Mouse (Mus musculus) embryonic fibroblast, embryonic 13.5 days (primary cell): Measurements from ENCODE around the gene Cd247. TPM values are rescaled to one million over a fixed set of nuclear protein-coding genes. Genes with fewer than 3 reads are reported as not detected.

Source experiments
- H3K27ac ChIP-seq: 2 replicates; pipeline ENCODE4 v1.5.1; 2012; ENCODE audit warnings: low read length, control low read depth, inconsistent platforms; ENCODE audit not compliant: insufficient read depth
- H3K4me1 ChIP-seq: 2 replicates; pipeline ENCODE4 v1.6.1; 2011; ENCODE audit warnings: low read length; ENCODE audit not compliant: control insufficient read depth, insufficient read depth
- H3K4me3 ChIP-seq: 2 replicates; pipeline ENCODE4 v1.5.1; 2011; ENCODE audit warnings: mild to moderate bottlenecking, control low read depth, low read length; ENCODE audit not compliant: insufficient read depth
- CTCF ChIP-seq: IDR thresholded peaks from 2 replicates; pipeline ENCODE4 v1.5.1; 2011; ENCODE audit warnings: mild to moderate bottlenecking, control low read depth, low read length, moderate library complexity, borderline replicate concordance; ENCODE audit not compliant: insufficient read depth
- POLR2A ChIP-seq: IDR thresholded peaks from 2 replicates; pipeline ENCODE4 v1.6.1; 2011; ENCODE audit warnings: low read depth, mild to moderate bottlenecking, control low read depth, low read length, moderate library complexity
- polyA plus RNA-seq: library from polyadenylated mRNA; stranded (reverse); fragments of >200 nt; gene quantifications from 2 replicates; pipeline ENCODE4 v1.2.4, GENCODE M21; 2011; ENCODE audit warnings: low read depth; ENCODE audit not compliant: missing spikeins, insufficient read length

Cd247 gene
- polyA plus RNA-seq, 1 experiment, result not detected

- no peak overlapping the region for H3K27ac ChIP-seq
These were observed 28.8 kb downstream of the Cd247 start for GRCm38 (mm10) chr1:165817264-165817663.

GRCm38 (mm10) chr1:165818145-165818860, 29.8 kb downstream of the Cd247 start:
- peaks cover 3% of the 10 kb centered on the region; the same call in 1 of the 2 replicates for H3K4me1 ChIP-seq
- no peak for TF ChIP-seq POLR2A
- TF ChIP-seq CTCF, result no peak
- H3K4me3 ChIP-seq, result no peak overlapping the region
- H3K27ac ChIP-seq, result no peak overlapping the region

More at GRCm38 (mm10) chr1:165817264-165817663, 28.8 kb downstream of the Cd247 start:
- TF ChIP-seq CTCF (no peak), POLR2A (no peak)
- peaks cover 3% of the 10 kb centered on the region; the same call in 1 of the 2 replicates for H3K4me1 ChIP-seq
- H3K4me3 ChIP-seq, result no peak overlapping the region

DNA sequence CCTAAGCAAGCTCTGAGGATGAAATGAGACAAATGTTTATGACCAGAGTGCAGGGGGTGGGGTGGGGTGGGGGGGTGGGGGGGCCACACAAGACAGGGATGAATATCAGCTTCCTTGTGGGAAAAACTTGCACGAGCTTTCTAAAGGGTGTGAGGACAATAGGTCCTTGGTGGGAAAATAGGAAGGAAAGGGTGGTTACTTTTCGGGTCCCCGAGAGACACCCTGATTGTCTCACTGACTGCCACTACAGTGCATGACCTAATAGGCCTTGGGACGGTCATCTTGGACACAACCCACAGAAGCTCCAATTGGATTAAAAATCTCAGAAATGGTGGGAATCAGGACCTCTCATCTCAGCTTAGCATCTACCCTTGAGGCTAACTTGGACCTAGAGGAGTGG, 30.7 kb downstream of the Cd247 start:
- no peak for TF ChIP-seq POLR2A
- no peak for TF ChIP-seq CTCF
- H3K4me1 ChIP-seq, result peaks cover 3% of the 10 kb centered on the region; the same call in 1 of the 2 replicates
- H3K27ac ChIP-seq, result no peak overlapping the region
- no peak overlapping the region for H3K4me3 ChIP-seq

DNA sequence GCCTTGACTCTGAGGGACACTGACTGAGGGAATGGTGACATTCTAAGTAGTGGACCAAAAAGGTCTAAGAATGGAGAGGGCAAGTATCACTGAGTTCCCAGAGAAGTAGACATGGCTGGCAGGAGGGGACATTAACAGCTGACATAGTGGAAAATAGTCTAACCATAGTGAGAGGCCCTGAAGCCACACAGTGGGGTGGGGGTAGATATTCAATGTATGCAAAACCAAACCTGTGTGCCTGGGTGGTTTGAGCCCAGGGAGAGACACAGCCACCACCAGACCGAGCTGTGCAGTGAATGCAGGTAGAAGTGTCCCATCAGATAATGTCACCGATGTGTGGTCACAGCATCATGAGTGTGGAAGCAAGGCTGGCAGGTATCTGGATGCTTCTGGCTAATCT, 33.5 kb downstream of the Cd247 start:
- H3K27ac ChIP-seq, result no peak overlapping the region
- H3K4me1 ChIP-seq, result no peaks in the 10 kb centered on the region
- H3K4me3 ChIP-seq, result no peak overlapping the region
- TF ChIP-seq CTCF (no peak), POLR2A (no peak)

DNA sequence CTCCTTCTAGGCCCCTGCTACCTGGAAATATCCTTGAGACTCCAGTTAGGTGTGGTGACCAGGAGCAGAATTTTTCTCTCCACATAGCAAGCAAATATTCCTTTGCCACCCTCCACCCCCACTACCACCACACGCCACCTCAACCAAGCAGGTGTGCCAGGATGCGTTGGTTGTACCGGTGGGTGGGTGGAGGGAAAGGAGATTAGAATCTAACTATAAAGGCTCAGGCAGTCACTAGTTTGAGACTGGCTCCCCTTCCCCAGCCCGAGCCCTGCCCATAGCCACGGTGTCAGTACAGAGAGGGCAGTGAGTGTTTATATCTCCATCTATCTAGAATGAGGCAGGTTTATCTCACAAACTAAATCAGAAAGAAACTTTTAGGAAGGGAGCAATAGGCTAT, 39.7 kb downstream of the Cd247 start:
- TF ChIP-seq POLR2A, result no peak
- TF ChIP-seq CTCF, result no peak
- Histone ChIP-seq H3K4me3 (no peak overlapping the region), H3K4me1 (no peaks in the 10 kb centered on the region), H3K27ac (no peak overlapping the region)

DNA sequence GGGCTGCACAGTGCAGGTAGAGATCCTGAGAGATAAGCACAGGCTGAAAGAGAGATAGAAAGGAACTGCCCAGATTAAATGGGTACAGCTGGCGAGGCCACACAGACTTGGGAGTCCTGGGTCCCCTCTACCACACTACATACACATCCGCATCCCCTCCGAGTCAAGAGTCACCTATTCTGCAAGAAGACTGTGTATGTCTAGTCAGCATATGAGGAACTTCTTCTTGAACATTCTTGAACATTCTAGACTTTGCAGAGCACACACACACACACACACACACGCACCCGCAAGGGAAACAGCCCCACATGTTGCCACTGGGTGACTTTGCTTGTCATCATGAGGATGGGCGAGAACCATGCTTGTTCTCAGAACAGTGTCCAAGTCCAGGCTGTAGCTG, 40.1 kb downstream of the Cd247 start:
- TF ChIP-seq POLR2A (no peak), CTCF (no peak)
- H3K27ac ChIP-seq, result no peak overlapping the region
- no peak overlapping the region for H3K4me3 ChIP-seq
- no peaks in the 10 kb centered on the region for H3K4me1 ChIP-seq

DNA sequence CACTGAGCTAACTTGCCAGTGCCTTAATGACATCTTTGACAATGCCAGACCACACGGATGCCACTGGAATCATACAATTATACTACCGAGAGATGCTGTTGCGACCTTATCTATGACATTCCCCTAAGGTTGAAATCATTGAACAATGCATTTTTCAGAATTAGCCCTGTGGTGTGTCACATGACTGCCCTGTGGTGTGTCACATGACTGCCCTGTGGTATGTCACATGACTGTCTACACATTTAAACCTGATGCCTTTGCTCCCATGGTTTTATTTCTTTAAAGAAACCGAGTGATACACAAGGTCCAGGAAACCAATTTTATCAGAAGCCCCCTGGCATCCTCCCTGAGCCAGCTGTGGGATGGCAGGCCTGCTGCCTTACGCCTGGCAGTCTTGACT, 41.4 kb downstream of the Cd247 start:
- Histone ChIP-seq H3K4me1 (no peaks in the 10 kb centered on the region; the same call in 1 of the 2 replicates), H3K27ac (no peak overlapping the region), H3K4me3 (no peak overlapping the region)
- TF ChIP-seq CTCF, result no peak
- no peak for TF ChIP-seq POLR2A

DNA sequence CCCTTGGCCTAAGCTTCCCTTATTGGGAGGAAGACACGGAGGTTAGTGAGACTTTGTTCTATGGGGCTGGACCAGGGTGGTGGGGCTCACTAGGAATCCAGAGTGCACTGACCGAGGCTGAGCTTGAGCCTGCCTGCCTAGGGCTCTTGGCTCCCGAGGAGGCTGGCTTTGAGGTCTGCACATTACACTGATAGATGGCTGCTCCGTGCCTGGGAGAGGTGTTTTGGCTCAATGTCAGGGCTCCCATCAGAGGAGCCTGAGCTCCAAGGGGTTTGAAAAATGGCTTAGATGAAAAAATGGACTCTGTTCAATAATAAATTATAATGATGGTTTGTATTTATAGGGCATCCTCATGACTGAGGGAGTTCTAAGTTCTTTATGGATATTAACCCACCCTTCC, 44.8 kb downstream of the Cd247 start:
- Histone ChIP-seq H3K4me1 (peaks cover 2% of the 10 kb centered on the region; the same call in 1 of the 2 replicates), H3K4me3 (no peak overlapping the region), H3K27ac (no peak overlapping the region)
- no peak for TF ChIP-seq CTCF

DNA sequence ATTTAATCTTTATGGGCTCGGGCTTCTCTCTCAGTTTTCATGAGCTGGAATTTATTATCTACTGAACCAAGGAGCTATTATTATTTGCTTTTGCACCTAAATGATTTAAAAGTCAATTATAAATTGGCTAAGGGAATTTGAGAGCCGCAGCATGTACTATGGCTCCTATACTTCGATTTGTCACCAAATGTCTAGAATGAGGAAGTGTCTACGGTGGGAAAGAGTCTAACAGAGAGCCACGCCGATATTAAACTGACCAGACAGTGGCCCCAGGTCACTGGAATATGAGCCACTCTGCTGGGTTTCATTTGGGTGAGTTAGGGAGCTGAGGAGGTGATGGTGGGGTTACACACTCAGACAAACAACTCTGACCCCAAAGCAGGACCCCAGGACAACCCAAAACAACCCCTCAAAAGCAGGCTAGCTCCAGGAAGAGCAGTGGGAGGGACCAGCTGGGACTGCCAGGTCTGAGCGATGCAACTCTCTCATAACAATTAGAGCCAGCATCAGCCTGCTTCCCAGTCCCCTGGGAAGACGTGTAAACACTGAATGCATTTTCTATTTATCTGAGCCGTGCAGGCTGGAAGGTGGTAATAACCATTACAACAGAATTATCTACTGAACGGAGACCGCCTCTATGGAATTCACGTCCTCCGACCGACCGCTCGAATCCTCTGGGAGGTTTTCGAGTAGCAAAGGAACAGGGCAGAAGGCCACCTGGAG, 45.6 kb downstream of the Cd247 start:
- Histone ChIP-seq H3K4me1 (peaks cover 2% of the 10 kb centered on the region; the same call in 1 of the 2 replicates), H3K4me3 (no peak overlapping the region), H3K27ac (no peak overlapping the region)
- TF ChIP-seq CTCF, result no peak

- H3K4me1 ChIP-seq, result peaks cover 2% of the 10 kb centered on the region; the same call in 1 of the 2 replicates
- TF ChIP-seq POLR2A (no peak), CTCF (no peak)
- no peak overlapping the region for H3K4me3 ChIP-seq
- H3K27ac ChIP-seq, result no peak overlapping the region
These were observed 46.1 kb downstream of the Cd247 start for GRCm38 (mm10) chr1:165834633-165834975.
